Mouse (Mus musculus) intestine, postnatal 0 days (tissue): ENCODE measurements at regions not wholly inside any gene's neighbourhood (a gene's known extent, or its start where the extent isn't known, plus 50 kb on each side); places are given as distances from the start of the nearest gene placed in this dataset.

ENCODE experiments used
- ATAC-seq: fragments of 200-750 bp; cut with Nextera tagmentation; 2 replicates; pipeline ENCODE4 v1.8.0; 2017; ENCODE audit warnings: mild to moderate bottlenecking, moderate TSS enrichment, moderate library complexity
- H3K27ac ChIP-seq: fragments of 300-500 bp; sonication (generic); 2 replicates; pipeline ENCODE4 v1.5.1; 2014; ENCODE audit warnings: mild to moderate bottlenecking, low read depth, low read length, moderate library complexity
- H3K27me3 ChIP-seq: fragments of 300-500 bp; sonication (generic); replicated peaks from 2 replicates; pipeline ENCODE4 v1.6.1; 2014; ENCODE audit warnings: low read length, mixed read lengths; ENCODE audit not compliant: control insufficient read depth, insufficient read depth
- H3K36me3 ChIP-seq: fragments of 300-500 bp; sonication (generic); 2 replicates; pipeline ENCODE4 v1.6.1; 2014; ENCODE audit warnings: mild to moderate bottlenecking, moderate library complexity; ENCODE audit not compliant: control insufficient read depth, insufficient read depth
- H3K4me1 ChIP-seq: fragments of 300-500 bp; sonication (generic); replicated peaks from 2 replicates; pipeline ENCODE4 v1.6.1; 2014; ENCODE audit warnings: antibody characterized with exemption, low read length, mixed read lengths; ENCODE audit not compliant: control insufficient read depth, insufficient read depth
- H3K4me2 ChIP-seq: fragments of 300-500 bp; sonication (generic); replicated peaks from 2 replicates; pipeline ENCODE4 v1.6.1; 2014; ENCODE audit warnings: low read depth, mild to moderate bottlenecking, moderate library complexity
- H3K4me3 ChIP-seq: fragments of 300-500 bp; sonication (generic); 2 replicates; pipeline ENCODE4 v1.5.1; 2014; ENCODE audit warnings: low read depth, low read length
- H3K9ac ChIP-seq: fragments of 300-500 bp; sonication (generic); 2 replicates; pipeline ENCODE4 v1.6.1; 2014; ENCODE audit warnings: mild to moderate bottlenecking, low read depth, low read length
- H3K9me3 ChIP-seq: fragments of 300-500 bp; sonication (generic); 2 replicates; pipeline ENCODE4 v1.6.1; 2016; ENCODE audit warnings: mixed run types; ENCODE audit not compliant: control insufficient read depth
- CTCF ChIP-seq: sonication (generic); IDR thresholded peaks from 2 replicates; pipeline ENCODE4 v1.5.1; 2016; ENCODE audit warnings: low read depth, mild to moderate bottlenecking, control low read depth, antibody characterized with exemption, moderate library complexity
- WGBS: fragments of 180-500 bp; shearing (Covaris S2); extraction: QIAGEN DNeasy Blood & Tissue Kit; methylation state at CpG from one replicate; pipeline ENCODE4 v1.1.7; 2014; 5-methylcytosine and 5-hydroxymethylcytosine counted together

DNA sequence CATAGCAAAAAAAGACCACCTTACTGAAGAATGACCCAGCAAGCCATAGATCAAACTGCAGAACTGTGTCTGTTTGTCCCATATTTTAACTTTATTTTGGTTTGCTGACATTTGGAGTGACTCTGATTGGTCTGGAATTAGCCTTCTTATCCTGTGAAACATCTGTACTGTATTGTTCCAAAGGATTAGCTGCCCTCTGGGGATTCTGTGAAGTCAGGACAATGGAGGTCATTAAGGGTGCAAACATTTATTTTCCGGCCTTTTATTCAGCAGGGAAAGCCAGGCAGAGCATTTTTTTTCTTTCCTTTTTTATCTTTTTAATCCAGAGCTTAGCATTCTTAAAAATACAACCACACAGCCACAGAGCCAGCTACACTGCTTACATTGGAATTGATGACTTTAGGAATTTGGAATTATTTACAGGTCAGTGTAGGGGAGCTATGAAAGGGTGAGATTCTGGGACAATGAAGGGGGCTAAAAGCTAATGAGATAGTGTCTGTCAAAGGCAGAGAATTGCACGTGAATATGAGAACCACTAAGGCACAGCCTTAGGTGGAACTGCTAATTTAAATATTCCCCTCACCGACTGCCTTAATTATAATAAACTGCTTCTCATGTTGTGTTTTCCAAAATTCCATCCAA lies 1267.6 kb upstream of the Flrt2 start:
- Histone ChIP-seq H3K4me1 (no peaks in the 10 kb centered on the region), H3K36me3 (no peaks in the 10 kb centered on the region), H3K4me3 (no peak overlapping the region), H3K9me3 (no peaks in the 10 kb centered on the region), H3K4me2 (no peak overlapping the region), H3K9ac (no peak overlapping the region), H3K27me3 (no peaks in the 10 kb centered on the region), H3K27ac (no peak overlapping the region)
- TF ChIP-seq CTCF: no peak
- 15% methylated on average over 3 of the region's 3 CpGs for WGBS
- ATAC-seq: no peak

DNA sequence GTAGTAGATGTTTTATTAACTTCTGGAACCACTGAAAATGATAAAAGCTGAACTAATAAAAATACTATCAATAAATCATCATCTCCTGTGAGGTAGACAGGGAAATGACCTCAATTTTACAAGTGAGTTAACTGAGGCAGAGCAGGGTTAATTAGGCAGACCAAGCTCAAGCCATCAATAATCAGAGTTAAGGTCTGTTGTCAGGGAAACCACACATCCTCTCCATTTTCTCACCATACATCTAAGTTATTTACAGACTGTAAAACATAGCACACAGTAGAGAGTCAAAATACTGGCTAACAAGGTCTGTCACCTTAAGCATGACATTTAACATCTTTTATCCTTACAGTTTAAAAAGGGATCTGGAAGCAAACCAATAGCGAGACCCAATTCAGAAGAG lies 1242.5 kb upstream of the Flrt2 start:
- no peaks in the 10 kb centered on the region for H3K4me1 ChIP-seq
- H3K9ac ChIP-seq: no peak overlapping the region
- H3K36me3 ChIP-seq: no peaks in the 10 kb centered on the region
- no peak overlapping the region for H3K4me3 ChIP-seq
- H3K4me2 ChIP-seq: no peak overlapping the region
- H3K27me3 ChIP-seq: no peaks in the 10 kb centered on the region
- no peak overlapping the region for H3K27ac ChIP-seq
- ATAC-seq: no peak
- TF ChIP-seq CTCF: no peak
- 91% methylated on average over 1 of the region's 1 CpGs for WGBS
- no peaks in the 10 kb centered on the region for H3K9me3 ChIP-seq

DNA sequence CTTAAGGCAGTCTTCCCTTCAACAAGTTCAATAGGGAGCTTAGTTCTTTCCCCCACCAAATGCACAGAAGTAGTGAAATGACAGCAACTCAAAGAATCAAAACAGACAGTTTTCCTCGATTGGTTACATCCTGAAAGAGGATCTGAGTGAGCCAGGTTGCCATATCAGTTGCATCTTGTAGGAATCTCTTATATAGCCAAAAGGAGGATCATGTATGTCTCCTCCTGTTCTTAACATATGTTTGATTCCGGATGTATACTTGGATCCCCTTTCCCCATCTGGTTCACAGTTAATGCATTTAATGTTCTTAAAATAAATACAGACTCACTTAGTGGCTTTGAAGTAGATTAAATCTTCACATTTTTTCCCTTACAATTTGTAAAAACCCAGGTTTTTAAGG lies 1224.0 kb upstream of the Flrt2 start:
- H3K4me3 ChIP-seq: no peak overlapping the region
- 60% methylated on average over 2 of the region's 2 CpGs for WGBS
- no peak for TF ChIP-seq CTCF
- no peaks in the 10 kb centered on the region for H3K27me3 ChIP-seq
- no peaks in the 10 kb centered on the region for H3K36me3 ChIP-seq
- ATAC-seq: no peak
- H3K4me1 ChIP-seq: no peaks in the 10 kb centered on the region
- H3K9me3 ChIP-seq: no peaks in the 10 kb centered on the region
- H3K4me2 ChIP-seq: no peak overlapping the region
- no peak overlapping the region for H3K27ac ChIP-seq
- H3K9ac ChIP-seq: no peak overlapping the region

DNA sequence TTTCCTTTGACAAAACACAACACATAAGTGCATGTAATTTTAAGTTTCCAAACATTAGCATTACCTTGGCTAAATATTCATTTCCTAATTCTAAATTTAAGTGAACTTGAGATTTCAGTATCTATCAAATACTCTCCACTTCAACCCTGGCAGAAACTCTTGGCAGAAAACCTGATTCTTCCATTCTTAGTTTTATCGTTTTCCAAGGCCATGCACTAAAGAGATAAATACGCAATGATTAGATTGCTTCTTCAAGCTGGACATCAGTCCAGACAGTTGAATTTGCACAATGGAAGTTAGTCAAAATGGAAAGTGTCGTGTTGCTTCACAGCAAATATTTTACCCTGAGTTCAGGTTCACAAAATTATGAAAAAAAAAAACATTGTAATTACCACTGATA lies 1223.4 kb upstream of the Flrt2 start:
- WGBS: 72% methylated on average over 3 of the region's 3 CpGs
- H3K4me3 ChIP-seq: no peak overlapping the region
- no peaks in the 10 kb centered on the region for H3K36me3 ChIP-seq
- no peak for TF ChIP-seq CTCF
- no peak overlapping the region for H3K4me2 ChIP-seq
- no peaks in the 10 kb centered on the region for H3K4me1 ChIP-seq
- H3K27me3 ChIP-seq: no peaks in the 10 kb centered on the region
- no peak for ATAC-seq
- no peak overlapping the region for H3K27ac ChIP-seq
- H3K9ac ChIP-seq: no peak overlapping the region
- H3K9me3 ChIP-seq: no peaks in the 10 kb centered on the region

DNA sequence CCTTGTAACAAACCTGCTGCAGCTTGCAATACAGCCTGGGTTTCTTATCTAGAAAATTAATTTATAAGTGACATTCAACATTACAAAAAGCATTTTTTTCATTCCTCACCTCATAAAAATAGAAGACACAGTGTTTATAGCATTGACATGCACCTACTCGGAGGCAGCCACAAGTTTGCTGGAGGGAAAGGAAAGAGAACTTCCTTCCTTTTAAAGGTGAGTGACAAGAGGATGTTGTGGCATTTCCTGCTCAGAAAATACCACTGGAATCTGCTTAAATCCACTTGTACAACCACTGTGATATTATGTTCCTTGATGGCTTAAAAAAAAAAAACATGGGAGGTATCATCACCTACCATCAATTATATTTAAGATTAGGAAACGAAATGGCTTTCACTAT lies 1222.2 kb upstream of the Flrt2 start:
- ATAC-seq: no peak
- Histone ChIP-seq H3K9me3 (no peaks in the 10 kb centered on the region), H3K4me3 (no peak overlapping the region), H3K27me3 (no peaks in the 10 kb centered on the region), H3K4me2 (no peak overlapping the region), H3K36me3 (no peaks in the 10 kb centered on the region), H3K4me1 (no peaks in the 10 kb centered on the region), H3K9ac (no peak overlapping the region), H3K27ac (no peak overlapping the region)
- TF ChIP-seq CTCF: no peak
- WGBS: 71% methylated on average over 2 of the region's 2 CpGs

DNA sequence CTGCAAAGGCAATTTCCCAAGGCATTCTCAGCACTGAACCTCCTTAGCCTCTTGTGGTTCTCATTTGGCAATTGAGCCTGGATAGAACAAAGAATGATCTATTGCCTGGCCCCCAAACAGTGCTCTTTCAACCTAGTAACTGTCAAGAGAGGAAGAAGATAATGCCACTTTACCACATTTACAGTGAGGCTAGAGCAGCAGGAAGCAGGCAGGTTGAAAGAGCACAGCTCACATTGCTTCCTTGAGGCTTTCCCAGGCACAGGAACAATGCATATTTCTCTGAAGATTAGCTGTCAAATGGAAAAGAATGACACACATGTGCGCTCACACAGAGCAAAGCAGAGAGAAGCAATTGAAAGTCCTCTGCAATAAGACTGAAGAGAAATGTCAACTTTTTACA lies 1221.0 kb upstream of the Flrt2 start:
- no peak overlapping the region for H3K27ac ChIP-seq
- H3K36me3 ChIP-seq: no peaks in the 10 kb centered on the region
- no peak for ATAC-seq
- no peaks in the 10 kb centered on the region for H3K27me3 ChIP-seq
- H3K4me3 ChIP-seq: no peak overlapping the region
- H3K4me2 ChIP-seq: no peak overlapping the region
- 77% methylated on average over 1 of the region's 1 CpGs for WGBS
- TF ChIP-seq CTCF: no peak
- H3K9me3 ChIP-seq: no peaks in the 10 kb centered on the region
- H3K4me1 ChIP-seq: no peaks in the 10 kb centered on the region
- H3K9ac ChIP-seq: no peak overlapping the region

DNA sequence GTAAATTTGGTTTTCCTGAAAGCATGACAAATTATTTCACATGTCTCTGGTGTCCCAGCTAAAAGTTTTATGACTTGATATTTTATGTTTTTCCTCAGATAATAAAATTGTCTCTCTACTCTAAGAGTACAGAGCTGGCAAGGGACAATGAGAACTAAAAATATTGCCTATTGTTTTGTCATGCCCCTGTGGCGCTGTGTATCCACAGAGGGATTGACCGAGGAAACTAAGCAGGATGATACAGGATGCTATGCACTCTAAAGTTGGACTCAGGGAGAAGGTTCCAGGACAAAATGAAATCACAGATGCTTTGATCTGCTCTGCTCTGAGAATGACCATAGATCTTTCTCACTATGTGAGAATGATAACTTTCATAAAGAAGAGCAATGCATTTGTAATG lies 1203.3 kb upstream of the Flrt2 start:
- Histone ChIP-seq H3K9ac (no peak overlapping the region), H3K4me1 (no peaks in the 10 kb centered on the region), H3K36me3 (no peaks in the 10 kb centered on the region), H3K4me3 (no peak overlapping the region), H3K27me3 (no peaks in the 10 kb centered on the region), H3K4me2 (no peak overlapping the region), H3K9me3 (no peaks in the 10 kb centered on the region), H3K27ac (no peak overlapping the region)
- WGBS: 87% methylated on average over 2 of the region's 2 CpGs
- no peak for TF ChIP-seq CTCF
- ATAC-seq: no peak
